Mouse (Mus musculus) CH12.LX (cell line): ENCODE data around the gene Shbg. TPM values are rescaled to one million over a fixed set of nuclear protein-coding genes. Genes with fewer than 3 reads are reported as not detected.

ENCODE experiments used
- DNase-seq: peaks from one replicate; pipeline ENCODE4 v3.0.0-alpha.2; 2013; ENCODE audit errors: extremely low read depth
- H3K27ac ChIP-seq: 2 replicates; pipeline ENCODE4 v1.5.1; 2012; ENCODE audit warnings: low read depth, mild to moderate bottlenecking, control low read depth, moderate library complexity; ENCODE audit not compliant: insufficient read depth
- H3K27me3 ChIP-seq: replicated peaks from 2 replicates; pipeline ENCODE3; 2012; ENCODE audit warnings: inconsistent platforms
- H3K36me3 ChIP-seq, 2 experiments: replicated peaks in 1 of 2; 2 replicates each; pipeline versions ENCODE3 to v1.6.1; 2012; ENCODE audit warnings: inconsistent platforms in 1 of 2, low read length in 1 of 2, mild to moderate bottlenecking in 1 of 2, mixed read lengths in 1 of 2, moderate library complexity in 1 of 2; ENCODE audit not compliant: control insufficient read depth in 1 of 2, insufficient read depth in 1 of 2
- H3K4me1 ChIP-seq, 2 experiments: 2 replicates each; pipeline ENCODE4 v1.6.1; 2012; ENCODE audit warnings: inconsistent platforms in 1 of 2, moderate library complexity in 1 of 2; ENCODE audit not compliant: insufficient read depth in 2 of 2, control insufficient read depth in 1 of 2
- H3K4me2 ChIP-seq: 2 replicates; pipeline ENCODE4 v1.6.1; 2012; ENCODE audit warnings: low read depth, mild to moderate bottlenecking, control low read depth; ENCODE audit not compliant: poor library complexity, insufficient read depth, severe bottlenecking
- H3K4me3 ChIP-seq, 3 experiments: fragments of 150-350 bp in 1 of 3; sonication (generic) in 1 of 3; replicated peaks in 1 of 3; 2 replicates each; pipeline versions ENCODE3 to v1.5.1; 2011 to 2012; ENCODE audit warnings: low read depth in 2 of 3, low read length in 2 of 3, mild to moderate bottlenecking in 2 of 3, moderate library complexity in 2 of 3, control low read depth in 1 of 3, improper control_type of control experiment in 1 of 3, inconsistent platforms in 1 of 3, mixed read lengths in 1 of 3; ENCODE audit not compliant: poor library complexity in 1 of 3
- H3K79me2 ChIP-seq: replicated peaks from 2 replicates; pipeline ENCODE4 v1.6.1; 2012; ENCODE audit warnings: mild to moderate bottlenecking, moderate library complexity; ENCODE audit not compliant: control insufficient read depth, poor library complexity, insufficient read depth, severe bottlenecking; ENCODE audit errors: extremely low read depth
- H3K9ac ChIP-seq: 2 replicates; pipeline ENCODE4 v1.6.1; 2012; ENCODE audit warnings: low read depth, mild to moderate bottlenecking, control low read depth, moderate library complexity; ENCODE audit not compliant: insufficient read depth
- H3K9me3 ChIP-seq: replicated peaks from 2 replicates; pipeline ENCODE3; 2012; ENCODE audit warnings: low read length, inconsistent platforms, mixed read lengths
- BHLHE40 ChIP-seq: IDR thresholded peaks from 2 replicates; pipeline ENCODE4 v1.6.1; 2011; ENCODE audit warnings: mild to moderate bottlenecking, low read depth, low read length, improper control_type of control experiment
- CHD1 ChIP-seq: IDR thresholded peaks from 2 replicates; pipeline ENCODE4 v1.6.1; 2012; ENCODE audit warnings: low read depth, low read length, improper control_type of control experiment, inconsistent platforms
- CHD2 ChIP-seq: IDR thresholded peaks from 2 replicates; pipeline ENCODE4 v1.6.1; 2011; ENCODE audit warnings: low read length, improper control_type of control experiment
- CTCF ChIP-seq, 2 experiments: IDR thresholded peaks in 1 of 2; conservative IDR thresholded peaks in 1 of 2; 2 replicates each; pipeline ENCODE4 v1.5.1; 2011 to 2012; ENCODE audit warnings: low read depth in 2 of 2, low read length in 2 of 2, improper control_type of control experiment in 1 of 2, inconsistent platforms in 1 of 2, mild to moderate bottlenecking in 1 of 2, moderate library complexity in 1 of 2
- EP300 ChIP-seq: IDR thresholded peaks from 2 replicates; pipeline ENCODE4 v1.6.1; 2011; ENCODE audit warnings: low read length, improper control_type of control experiment
- ETS1 ChIP-seq: conservative IDR thresholded peaks from 2 replicates; pipeline ENCODE4 v1.6.1; 2012; ENCODE audit warnings: low read depth, mild to moderate bottlenecking, inconsistent platforms, low read length, improper control_type of control experiment, moderate library complexity
- HCFC1 ChIP-seq: IDR thresholded peaks from 2 replicates; pipeline ENCODE4 v1.6.1; 2012; ENCODE audit warnings: low read depth, mild to moderate bottlenecking, inconsistent platforms, low read length, improper control_type of control experiment
- IRF4 ChIP-seq: IDR thresholded peaks from 2 replicates; pipeline ENCODE4 v1.6.1; 2014; ENCODE audit warnings: low read depth, mild to moderate bottlenecking, inconsistent platforms, low read length, improper control_type of control experiment
- JUN ChIP-seq: IDR thresholded peaks from 2 replicates; pipeline ENCODE4 v1.6.1; 2011; ENCODE audit warnings: low read depth, mild to moderate bottlenecking, low read length, improper control_type of control experiment, moderate library complexity; ENCODE audit not compliant: insufficient read depth
- JUND ChIP-seq: conservative IDR thresholded peaks from 2 replicates; pipeline ENCODE4 v1.6.1; 2011; ENCODE audit warnings: low read depth, low read length, improper control_type of control experiment
- MAFK ChIP-seq: IDR thresholded peaks from 2 replicates; pipeline ENCODE4 v1.6.1; 2011; ENCODE audit warnings: low read length, improper control_type of control experiment; ENCODE audit not compliant: insufficient replicate concordance
- MAX ChIP-seq: IDR thresholded peaks from 2 replicates; pipeline ENCODE4 v1.6.1; 2011; ENCODE audit warnings: low read length, improper control_type of control experiment
- MAZ ChIP-seq: IDR thresholded peaks from 2 replicates; pipeline ENCODE4 v1.6.1; 2012; ENCODE audit warnings: low read depth, mild to moderate bottlenecking, inconsistent platforms, low read length, improper control_type of control experiment, moderate library complexity
- MXI1 ChIP-seq: IDR thresholded peaks from 2 replicates; pipeline ENCODE4 v1.6.1; 2011; ENCODE audit warnings: mild to moderate bottlenecking, low read depth, low read length, improper control_type of control experiment
- MYC ChIP-seq: IDR thresholded peaks from 2 replicates; pipeline ENCODE4 v1.6.1; 2011; ENCODE audit warnings: low read depth, mild to moderate bottlenecking, improper control_type of control experiment, low read length
- NRF1 ChIP-seq: IDR thresholded peaks from 2 replicates; pipeline ENCODE4 v1.6.1; 2014; ENCODE audit warnings: low read depth, mild to moderate bottlenecking, inconsistent platforms, low read length, improper control_type of control experiment, moderate library complexity
- POLR2A ChIP-seq: IDR thresholded peaks from 2 replicates; pipeline ENCODE4 v1.6.1; 2011; ENCODE audit warnings: low read depth, mild to moderate bottlenecking, improper control_type of control experiment, low read length
- RAD21 ChIP-seq: IDR thresholded peaks from 2 replicates; pipeline ENCODE4 v1.6.1; 2011; ENCODE audit warnings: low read depth, mild to moderate bottlenecking, low read length, improper control_type of control experiment, moderate library complexity
- RCOR1 ChIP-seq: conservative IDR thresholded peaks from 2 replicates; pipeline ENCODE4 v1.6.1; 2012; ENCODE audit warnings: low read depth, mild to moderate bottlenecking, inconsistent platforms, low read length, improper control_type of control experiment
- SIN3A ChIP-seq: IDR thresholded peaks from 2 replicates; pipeline ENCODE4 v1.6.1; 2012; ENCODE audit warnings: low read length, improper control_type of control experiment, inconsistent platforms
- TBP ChIP-seq: conservative IDR thresholded peaks from 2 replicates; pipeline ENCODE4 v1.6.1; 2011; ENCODE audit warnings: low read depth, low read length, improper control_type of control experiment
- UBTF ChIP-seq: IDR thresholded peaks from 2 replicates; pipeline ENCODE4 v1.6.1; 2012; ENCODE audit warnings: low read depth, mild to moderate bottlenecking, inconsistent platforms, low read length, improper control_type of control experiment, moderate library complexity
- USF1 ChIP-seq: IDR thresholded peaks from 2 replicates; pipeline ENCODE4 v1.6.1; 2014; ENCODE audit warnings: low read depth, mild to moderate bottlenecking, inconsistent platforms, low read length, improper control_type of control experiment
- USF2 ChIP-seq: conservative IDR thresholded peaks from 2 replicates; pipeline ENCODE4 v1.6.1; 2011; ENCODE audit warnings: low read depth, low read length, improper control_type of control experiment
- ZMIZ1 ChIP-seq: IDR thresholded peaks from 2 replicates; pipeline ENCODE4 v1.6.1; 2012; ENCODE audit warnings: low read depth, mild to moderate bottlenecking, inconsistent platforms, low read length, improper control_type of control experiment
- dilution Hi-C: fragments of 300-500 bp; cut with MboI; formaldehyde crosslinking; loops from 2 replicates; pipeline ENCODE4 v1.14.3; 2020; ENCODE audit warnings: low sequenced_read_pairs; ENCODE audit not compliant: extremely low pct_unique_long_range_greater_than_20kb, extremely low pct_ligation_motif_present
- in situ Hi-C: fragments of 300-500 bp; cut with MboI; formaldehyde crosslinking; loops from 3 replicates; pipeline ENCODE4 v1.14.3; 2019; ENCODE audit warnings: low sequenced_read_pairs, low pct_ligation_motif_present, low pct_unique_long_range_greater_than_20kb, mixed read lengths
- polyA plus RNA-seq: library from polyadenylated mRNA; unstranded; fragments of >175 nt; gene quantifications from 2 replicates; pipeline ENCODE4 v1.2.1, GENCODE M21; 2012; ENCODE audit warnings: low read depth; ENCODE audit not compliant: insufficient read length
- total RNA-seq, 2 experiments: library from RNA; depleted of rRNA; stranded (reverse); fragments of 300-350 nt in 1 of 2; fragments of >200 nt in 1 of 2; gene quantifications; 2 replicates each; pipeline ENCODE4 v1.2.3; 2012 to 2014

Gene Shbg
- total and polyA plus RNA-seq, 3 experiments, result not detected

- Histone ChIP-seq H3K27me3 (peaks cover 81% of the 10 kb centered on the region), H3K9me3 (no peaks in the 10 kb centered on the region), H3K9ac (peak overlapping the region; percentile 49; the same call in 1 of the 2 replicates), H3K4me2 (peak overlapping the region; percentile 93), H3K36me3 (no peaks in the 10 kb centered on the region), H3K27ac (no peak overlapping the region), H3K4me1 (peaks cover 9 to 14% of the 10 kb centered on the region in 2 experiments), H3K79me2 (no peaks in the 10 kb centered on the region), H3K4me3 (peak overlapping the region in 1 of 3 experiments; percentile 51)
- no peak for TF ChIP-seq HCFC1
- no peak for TF ChIP-seq MAZ
- no peak for TF ChIP-seq CTCF (conservative IDR thresholded peaks at IDR 0.05 in 1 of 2, IDR thresholded peaks at IDR 0.05 in 1 of 2; ENCODE audit: low read depth in 2 of 2, low read length in 2 of 2)
- no peak for TF ChIP-seq CHD2
- TF ChIP-seq UBTF, result no peak
- TF ChIP-seq RAD21, result no peak
- in situ Hi-C loops (no loop called here), dilution Hi-C loops (no loop called here)
- no peak for DNase-seq
Measured at GRCm38 (mm10) chr11:69604795-69605664, 12.7 kb downstream of the Shbg start.

DNA sequence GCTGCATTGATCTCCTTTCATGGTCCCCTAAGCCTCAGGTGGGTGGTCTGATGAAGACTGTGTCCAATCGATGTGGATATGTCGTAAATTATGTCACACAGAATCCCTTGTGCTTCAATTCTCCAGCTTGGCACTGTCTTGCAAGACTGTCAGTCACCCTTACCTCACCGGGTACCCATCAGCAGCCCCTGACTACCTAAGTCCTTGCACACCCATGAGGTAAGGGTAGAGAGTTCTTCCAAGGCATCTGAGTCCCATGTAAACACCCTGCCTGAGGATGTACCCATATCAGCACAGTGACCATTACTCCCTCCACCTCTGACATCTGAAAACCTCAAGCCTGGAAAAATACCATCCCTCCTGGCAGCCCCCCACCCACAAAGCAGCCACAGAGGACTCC is 13.4 kb downstream of the Shbg start:
- Histone ChIP-seq H3K9me3 (no peaks in the 10 kb centered on the region), H3K4me2 (no peak overlapping the region), H3K4me3 (no peak overlapping the region), H3K27ac (no peak overlapping the region), H3K27me3 (peaks cover 74% of the 10 kb centered on the region), H3K79me2 (no peaks in the 10 kb centered on the region), H3K9ac (no peak overlapping the region), H3K4me1 (peaks cover 9 to 14% of the 10 kb centered on the region in 2 experiments), H3K36me3 (no peaks in the 10 kb centered on the region)
- in situ Hi-C loops (no loop called here), dilution Hi-C loops (no loop called here)
- DNase-seq, result no peak
- TF ChIP-seq MAFK, result no peak
- TF ChIP-seq NRF1, result no peak
- no peak for TF ChIP-seq CHD1
- no peak for TF ChIP-seq RCOR1
- TF ChIP-seq BHLHE40, result no peak
- no peak for TF ChIP-seq MYC
- no peak for TF ChIP-seq USF1
- TF ChIP-seq EP300, result no peak
- TF ChIP-seq MXI1, result no peak
- no peak for TF ChIP-seq IRF4
- no peak for TF ChIP-seq JUN
- TF ChIP-seq ZMIZ1, result no peak
- TF ChIP-seq TBP, result no peak
- TF ChIP-seq POLR2A, result no peak
- TF ChIP-seq JUND, result no peak
- no peak for TF ChIP-seq SIN3A
- no peak for TF ChIP-seq ETS1
- TF ChIP-seq MAX, result no peak
- TF ChIP-seq USF2, result no peak
